Mouse (Mus musculus) megakaryocyte, embryonic 14.5 days (primary cell): Measurements from ENCODE around the gene Abca3.

Experiments
- FLI1 ChIP-seq: IDR thresholded peaks from 2 replicates; pipeline ENCODE4 v1.6.1; 2012; ENCODE audit warnings: low read length, inconsistent platforms, mixed read lengths
- GATA1 ChIP-seq: IDR thresholded peaks from 3 replicates; pipeline ENCODE4 v1.6.1; 2012; ENCODE audit warnings: mixed read lengths, low read length, inconsistent platforms, borderline replicate concordance

DNA sequence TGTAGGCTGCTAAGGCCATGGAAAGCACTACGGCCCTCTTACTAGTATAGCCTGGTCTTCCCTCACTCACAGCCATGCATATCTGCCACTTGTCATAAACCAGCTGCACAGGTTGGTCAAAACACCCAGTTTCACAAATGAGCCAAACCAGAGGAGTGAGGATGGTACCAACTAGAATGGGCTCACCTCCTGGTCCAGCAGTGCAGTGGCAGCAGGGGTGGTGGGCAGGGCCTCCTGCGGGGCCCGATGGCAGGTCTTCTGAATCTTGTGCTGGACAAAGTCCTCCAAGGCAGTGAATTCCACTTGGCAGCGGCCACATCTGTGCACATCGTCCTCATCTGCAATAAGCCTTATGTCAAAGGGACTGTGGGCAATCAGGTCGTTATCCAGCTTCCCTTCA is 99.5 kb downstream of the Abca3 start:
- TF ChIP-seq GATA1 (no peak), FLI1 (no peak)
